Mouse (Mus musculus) cerebellum, adult 18-20 months (tissue): Measurements from ENCODE around the gene Chtop.

Experiments used
- DNase-seq, 2 experiments: peaks; one replicate each; pipeline ENCODE4 v3.0.0; 2021

Gene Chtop

DNA sequence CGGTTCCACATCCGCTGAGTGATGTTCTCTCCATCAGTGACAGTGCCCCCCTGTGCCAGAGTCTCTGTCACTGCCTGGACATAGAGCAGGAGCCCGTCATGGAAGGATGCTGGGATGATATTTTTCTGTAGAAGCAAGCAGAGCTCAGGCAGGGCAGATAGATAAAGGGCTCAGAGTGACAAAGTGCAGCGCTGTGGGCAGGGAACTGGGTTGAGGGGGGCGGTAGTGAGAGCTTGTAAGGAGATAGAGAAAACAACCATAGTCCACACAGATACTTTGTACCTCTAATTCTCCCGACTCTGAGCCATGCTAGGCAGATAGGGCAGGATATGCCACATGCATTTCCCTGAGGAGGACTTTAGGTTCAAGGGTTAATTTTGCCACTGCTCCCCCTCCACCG, 46.7 kb downstream of the Chtop start:
- DNase-seq, result no peak

DNA sequence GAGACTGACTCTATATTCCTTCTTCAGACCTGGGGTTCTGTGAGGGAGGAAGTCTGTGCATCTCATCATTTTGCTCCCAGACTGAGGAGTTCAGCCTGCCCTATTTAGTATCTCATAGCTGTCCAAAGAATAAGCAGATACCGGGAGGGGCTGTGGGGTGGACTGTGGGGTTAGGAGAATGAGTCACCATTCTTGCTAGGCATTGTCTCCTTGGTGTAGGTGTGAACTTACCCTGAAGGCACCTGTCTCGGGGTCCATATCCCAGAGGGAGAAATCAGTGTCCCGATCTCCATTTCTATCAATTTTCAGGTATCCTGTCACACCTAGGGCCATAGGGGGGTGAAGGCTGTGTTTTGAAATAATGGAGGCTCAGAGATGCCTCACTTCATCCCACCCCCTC, 47.4 kb downstream of the Chtop start:
- no peak for DNase-seq

DNA sequence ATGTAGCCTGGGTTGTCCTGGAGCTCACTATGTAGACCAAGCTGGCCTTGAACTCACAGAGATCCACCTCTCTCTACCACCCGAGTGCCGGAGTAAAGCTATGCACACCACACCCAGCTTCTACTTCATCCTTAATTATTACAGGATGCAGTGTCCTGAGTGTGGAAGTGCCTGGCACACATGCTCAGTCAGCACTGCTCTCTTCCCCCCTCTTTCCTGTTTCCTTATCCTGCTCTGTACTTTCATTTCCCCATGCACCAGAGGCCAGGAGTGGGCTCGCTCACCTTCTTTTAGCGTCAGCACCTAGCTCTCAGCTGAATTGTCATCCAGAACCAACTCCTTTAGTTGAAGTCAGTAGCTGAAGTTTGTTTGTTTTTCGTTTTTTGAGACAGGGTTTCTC, 49.0 kb downstream of the Chtop start:
- DNase-seq, result no peak

GRCm38 (mm10) chr3:90459727-90460126, 49.6 kb downstream of the Chtop start:
- no peak for DNase-seq

DNA sequence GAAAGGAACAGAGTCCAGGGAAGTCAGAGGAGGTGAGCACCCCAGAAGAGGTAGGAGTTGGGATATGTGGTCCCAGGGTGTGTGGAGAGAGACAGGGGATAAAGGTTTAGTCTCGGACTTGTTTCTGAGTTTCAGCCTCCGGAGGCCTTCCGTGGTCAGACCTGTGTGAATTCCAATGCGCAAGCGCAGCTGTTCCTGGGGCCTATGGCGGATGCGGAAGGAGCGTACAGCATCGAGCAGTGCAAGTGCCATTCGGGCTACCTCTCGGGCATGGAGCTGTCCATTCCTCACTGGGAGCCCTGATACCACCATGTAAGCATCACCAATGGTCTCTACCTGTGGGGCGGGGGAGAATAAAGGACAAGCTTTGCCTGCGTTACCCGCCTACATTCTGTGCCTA, 54.4 kb downstream of the Chtop start:
- DNase-seq, result no peak

DNA sequence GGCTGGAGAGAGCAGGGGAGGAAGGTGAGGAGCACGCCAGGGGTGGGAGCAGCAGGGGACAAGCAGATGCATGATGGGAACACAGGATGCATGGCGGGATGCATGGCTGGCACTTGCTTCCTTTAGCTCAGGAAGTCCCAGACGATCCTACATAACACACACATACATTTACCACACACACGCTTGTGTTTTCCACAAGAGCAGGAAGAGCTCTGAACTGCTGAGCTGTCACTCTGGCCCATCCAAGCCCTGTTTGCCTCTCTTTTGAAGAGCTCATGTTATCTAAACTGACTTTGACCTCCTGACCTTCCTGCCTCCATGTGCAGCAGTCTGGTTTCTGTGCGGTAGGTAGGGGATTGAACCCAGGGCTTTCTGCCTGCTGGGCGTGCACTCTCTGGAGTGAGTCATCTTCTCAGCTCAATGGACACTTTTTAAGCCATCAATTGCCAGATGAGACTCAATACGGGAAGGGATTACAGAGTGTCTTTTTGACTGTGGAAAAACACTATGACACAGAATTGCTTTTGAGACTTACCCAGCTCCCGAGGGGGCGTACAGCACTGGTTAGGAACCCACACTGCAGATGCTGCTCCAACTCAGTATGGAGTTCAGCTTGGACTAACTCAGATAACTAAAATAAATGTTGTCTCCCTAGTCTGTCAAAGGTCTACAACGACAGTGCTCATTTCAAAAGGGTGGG, 57.8 kb downstream of the Chtop start:
- no peak for DNase-seq

GRCm38 (mm10) chr3:90450874-90451273, 58.4 kb downstream of the Chtop start:
- no peak for DNase-seq
